In the genomic region with DNA sequence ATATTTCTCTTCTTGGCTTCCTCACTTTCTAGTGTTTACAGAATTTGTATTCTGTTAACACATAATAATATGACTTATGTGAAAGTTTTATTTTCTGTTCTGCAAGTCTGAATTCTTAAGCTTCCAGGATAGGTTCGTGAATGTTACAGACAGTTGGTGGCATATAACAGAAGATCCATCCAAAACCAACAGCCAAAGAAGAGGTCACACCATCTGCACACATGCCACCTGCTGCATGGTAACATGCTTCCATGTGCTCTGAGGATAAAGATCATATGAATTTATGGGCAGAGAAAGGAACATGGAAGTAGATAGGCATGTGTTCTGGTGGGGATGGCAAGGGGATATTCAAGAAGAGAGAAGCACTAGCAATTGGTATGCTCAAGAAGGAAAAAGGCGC, we compare ENCODE assay signal across 28 mouse cellular contexts.
"Had no signal": no experiment of that assay in that cellular context is flagged by ENCODE, and none has a peak within 500 bp of the region (broad histone marks: within the 10 kb centered on the region; RNA-seq: fewer than 3 reads in every experiment).

No protein-coding gene starts in this region.

- H3K9ac ChIP-seq: heart, embryonic 12.5 days; hindbrain, embryonic 12.5 days; hindbrain, embryonic 14.5 days; intestine, embryonic 15.5 days; limb, embryonic 12.5 days; liver, embryonic 13.5 days; liver, embryonic 15.5 days had no signal

- H3K27ac ChIP-seq: gastrocnemius, adult 2 months; heart, embryonic 10.5 days; hindbrain, embryonic 10.5 days; hindbrain, embryonic 12.5 days; hindbrain, embryonic 14.5 days; intestine, embryonic 15.5 days; layer of hippocampus, adult 2 months; left cerebral cortex, adult 2 months; limb, embryonic 10.5 days; limb, embryonic 12.5 days; liver, embryonic 13.5 days; liver, embryonic 15.5 days had no signal

- DNase-seq: gastrocnemius, adult 2 months; gastrocnemius, postnatal 10 days; gastrocnemius, postnatal 25 days; heart, adult 18-20 months; heart, postnatal 10 days; heart, postnatal 4 days; kidney, adult 18-20 months; kidney, adult 8-10 months; kidney, postnatal 10 days; kidney, postnatal 25 days; kidney, postnatal 4 days; liver; liver, embryonic 13.5 days had no signal

- H3K9me3 ChIP-seq: heart, embryonic 10.5 days; heart, embryonic 12.5 days; hindbrain, embryonic 10.5 days; hindbrain, embryonic 12.5 days; intestine, embryonic 15.5 days; limb, embryonic 10.5 days; limb, embryonic 12.5 days; liver, embryonic 13.5 days; liver, embryonic 15.5 days had no signal

- ATAC-seq: hindbrain, embryonic 16.5 days; inflammation-experienced regulatory T-cells, adult 6 months; intestine, embryonic 15.5 days; intestine, postnatal 0 days had no signal

- H3K4me3 ChIP-seq: gastrocnemius, adult 2 months; heart, embryonic 10.5 days; heart, embryonic 12.5 days; hindbrain, embryonic 10.5 days; hindbrain, embryonic 12.5 days; intestine, embryonic 15.5 days; layer of hippocampus, adult 2 months; left cerebral cortex, adult 2 months; limb, embryonic 10.5 days; limb, embryonic 12.5 days; liver, embryonic 13.5 days; liver, embryonic 15.5 days had no signal

- H3K27me3 ChIP-seq: heart, embryonic 12.5 days; hindbrain, embryonic 12.5 days; intestine, embryonic 15.5 days; limb, embryonic 12.5 days; liver, embryonic 13.5 days; liver, embryonic 15.5 days had no signal

- H3K36me3 ChIP-seq: heart, embryonic 10.5 days; heart, embryonic 12.5 days; hindbrain, embryonic 10.5 days; hindbrain, embryonic 12.5 days; intestine, embryonic 15.5 days; limb, embryonic 10.5 days; limb, embryonic 12.5 days; liver, embryonic 13.5 days; liver, embryonic 15.5 days had no signal

- H3K4me2 ChIP-seq: heart, embryonic 12.5 days; hindbrain, embryonic 12.5 days; hindbrain, embryonic 14.5 days; intestine, embryonic 15.5 days; limb, embryonic 12.5 days; liver, embryonic 11.5 days; liver, embryonic 13.5 days; liver, embryonic 15.5 days had no signal

- H3K4me1 ChIP-seq: heart, embryonic 10.5 days; heart, embryonic 12.5 days; limb, embryonic 10.5 days; liver, embryonic 13.5 days; liver, embryonic 15.5 days had no signal
